Mouse (Mus musculus): ENCODE results near the gene 4933411K16Rik. TPM values are rescaled to one million over a fixed set of nuclear protein-coding genes. Genes with fewer than 3 reads are reported as not detected.
"Not testable (repeated sequence)": the region's sequence is repeated elsewhere in the genome, so short reads cannot be mapped to it uniquely, and the experiment has no call there.

Gene 4933411K16Rik
- polyA plus RNA-seq, 1 experiment from 2014 or later: 0.60 TPM

DNA sequence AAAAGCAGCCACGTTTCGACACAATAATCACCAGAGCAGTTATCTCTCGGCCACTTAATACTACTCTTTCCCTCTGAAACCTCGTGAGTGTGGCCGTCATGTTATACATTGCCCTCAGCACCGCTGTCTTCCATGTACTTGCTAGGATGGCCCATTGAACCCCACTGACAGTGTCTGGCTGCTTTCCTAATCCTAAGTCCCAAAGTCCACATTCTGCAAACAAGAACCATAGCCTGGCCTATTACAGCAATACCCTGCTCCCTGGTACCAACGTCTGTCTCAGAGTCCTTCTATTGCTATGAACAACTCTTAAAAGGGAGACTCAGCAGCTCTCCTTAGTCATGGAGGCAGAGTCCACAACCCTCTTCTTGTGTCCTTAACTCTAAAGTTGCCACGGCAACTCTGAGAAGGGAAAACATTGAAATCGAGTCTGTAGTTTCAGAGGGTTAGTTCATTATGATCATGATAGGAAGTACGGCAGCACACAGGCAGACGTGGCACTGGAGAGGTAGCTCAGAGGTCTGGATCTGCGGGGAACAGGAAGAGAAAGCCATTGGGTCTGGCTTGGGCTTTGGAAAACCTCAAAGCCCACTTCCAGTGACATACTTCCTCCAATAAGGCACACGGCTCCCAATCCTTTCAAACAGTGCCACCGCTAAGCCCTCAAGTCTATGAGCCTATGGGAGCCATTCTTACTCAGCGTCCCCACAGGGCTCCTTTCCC, 20.0 kb downstream of the 4933411K16Rik start:
- Histone ChIP-seq H3K4me1 (ENCODE audit: insufficient read depth, low read length) (no peaks in the 10 kb centered on the region), H3K4me2 (replicated peaks; ENCODE audit: low read depth, low read length) (no peak overlapping the region), H3K27ac (ENCODE audit: low read length) (peak overlapping the region; percentile 59), H3K9ac (replicated peaks; ENCODE audit: low read length) (0 out of 2 replicates have a peak overlapping the region, but pooled peaks have one; percentile 4), H3K36me3 (ENCODE audit: insufficient read depth, low read length) (peaks cover 6% of the 10 kb centered on the region; the same call in 1 of the 2 replicates), H3K9me3 (ENCODE audit: low read length) (no peaks in the 10 kb centered on the region), H3K4me3 (ENCODE audit: low read length) (no peak overlapping the region), H3K27me3 (ENCODE audit: insufficient read depth, low read length) (no peaks in the 10 kb centered on the region)
- WGBS: 80% methylated on average over 15 of the region's 15 CpGs
- ATAC-seq (ENCODE audit: low FRiP score, low TSS enrichment): peak; percentile 50

DNA sequence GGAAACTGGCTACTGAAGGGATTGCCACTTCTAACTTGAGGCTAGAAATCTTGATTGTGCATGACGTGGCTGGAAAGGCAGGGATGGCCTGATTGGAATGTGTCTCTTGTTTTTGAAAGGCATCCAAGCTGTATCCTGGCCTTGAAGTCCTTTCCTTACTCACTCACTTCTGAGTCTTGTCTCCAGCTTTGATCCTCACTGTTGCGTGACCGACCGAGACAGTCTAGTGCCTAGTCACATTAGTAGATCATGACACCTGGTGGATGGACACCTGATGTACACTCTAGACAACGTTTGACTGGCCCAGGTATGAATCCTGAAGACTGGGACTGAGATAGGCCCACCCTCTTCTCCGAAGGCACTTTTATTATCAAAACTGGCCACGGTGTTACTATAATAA, 20.8 kb downstream of the 4933411K16Rik start:
- Histone ChIP-seq H3K27ac (ENCODE audit: low read length) (peak overlapping the region; percentile 59; the same call in 1 of the 2 replicates), H3K4me3 (ENCODE audit: low read length) (no peak overlapping the region), H3K27me3 (ENCODE audit: insufficient read depth, low read length) (no peaks in the 10 kb centered on the region), H3K9ac (replicated peaks; ENCODE audit: low read length) (0 out of 2 replicates have a peak overlapping the region, but pooled peaks have one; percentile 4), H3K9me3 (ENCODE audit: low read length) (no peaks in the 10 kb centered on the region), H3K4me1 (ENCODE audit: insufficient read depth, low read length) (no peaks in the 10 kb centered on the region), H3K36me3 (ENCODE audit: insufficient read depth, low read length) (peaks cover 6% of the 10 kb centered on the region; the same call in 1 of the 2 replicates), H3K4me2 (replicated peaks; ENCODE audit: low read depth, low read length) (no peak overlapping the region)
- WGBS: 61% methylated on average over 7 of the region's 7 CpGs
- no peak; the same call in 1 of the 2 replicates for ATAC-seq (ENCODE audit: low FRiP score, low TSS enrichment)

DNA sequence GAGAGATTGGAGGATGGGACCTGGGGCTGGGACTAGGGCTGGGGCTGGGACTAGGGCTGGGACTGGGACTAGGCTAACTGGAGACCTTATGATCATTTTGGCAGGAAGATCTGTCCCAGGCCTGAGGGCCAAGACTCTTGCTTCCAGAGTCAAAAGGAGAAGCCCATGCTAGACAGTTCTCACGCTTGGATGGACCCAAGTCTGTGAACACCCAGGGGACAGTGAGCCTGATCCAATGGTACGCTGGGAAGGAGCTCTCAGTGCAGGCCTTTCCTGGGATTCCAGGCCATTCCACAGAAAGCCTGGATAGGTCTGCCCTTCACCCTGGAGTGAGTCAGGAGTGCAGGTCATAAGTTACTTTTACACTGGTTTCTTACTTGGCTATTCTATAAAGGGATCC, 23.0 kb downstream of the 4933411K16Rik start:
- Histone ChIP-seq H3K27ac (ENCODE audit: low read length) (no peak overlapping the region), H3K9ac (replicated peaks; ENCODE audit: low read length) (no peak overlapping the region), H3K4me3 (ENCODE audit: low read length) (no peak overlapping the region), H3K4me1 (ENCODE audit: insufficient read depth, low read length) (peaks cover 6% of the 10 kb centered on the region; the same call in 1 of the 2 replicates), H3K4me2 (replicated peaks; ENCODE audit: low read depth, low read length) (no peak overlapping the region), H3K36me3 (ENCODE audit: insufficient read depth, low read length) (peaks cover 6% of the 10 kb centered on the region; the same call in 1 of the 2 replicates), H3K9me3 (ENCODE audit: low read length) (no peaks in the 10 kb centered on the region), H3K27me3 (ENCODE audit: insufficient read depth, low read length) (no peaks in the 10 kb centered on the region)
- WGBS: 81% methylated on average over 2 of the region's 2 CpGs
- no peak for ATAC-seq (ENCODE audit: low FRiP score, low TSS enrichment)

DNA sequence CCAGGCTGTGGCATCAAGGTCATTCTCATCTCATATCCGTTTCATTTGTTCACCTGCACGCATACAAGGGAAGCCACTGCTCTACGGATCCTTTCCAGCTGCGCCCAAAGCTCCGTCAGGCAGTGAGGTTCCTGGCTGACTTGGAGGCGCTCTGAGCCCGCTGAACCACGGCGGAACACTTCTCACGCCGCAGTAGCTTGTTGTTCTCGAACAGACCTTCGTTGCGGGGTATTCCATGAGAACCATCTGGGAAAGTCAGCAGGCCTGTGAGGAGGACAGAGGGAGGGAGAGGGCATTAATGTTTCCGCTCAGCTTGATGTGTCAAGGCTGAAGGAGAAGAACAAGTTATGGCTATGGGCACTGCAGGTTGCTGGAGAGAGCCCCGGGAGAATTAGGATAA, 23.9 kb downstream of the 4933411K16Rik start:
- no peak overlapping the region for H3K4me3 ChIP-seq (ENCODE audit: low read length)
- peaks cover 7% of the 10 kb centered on the region; the same call in 1 of the 2 replicates for H3K4me1 ChIP-seq (ENCODE audit: insufficient read depth, low read length)
- H3K9ac ChIP-seq (replicated peaks; ENCODE audit: low read length): no peak overlapping the region
- H3K4me2 ChIP-seq (replicated peaks; ENCODE audit: low read depth, low read length): no peak overlapping the region
- H3K27ac ChIP-seq (ENCODE audit: low read length): no peak overlapping the region
- no peaks in the 10 kb centered on the region for H3K9me3 ChIP-seq (ENCODE audit: low read length)
- no peak for ATAC-seq (ENCODE audit: low FRiP score, low TSS enrichment)
- peaks cover 6% of the 10 kb centered on the region; the same call in 1 of the 2 replicates for H3K36me3 ChIP-seq (ENCODE audit: insufficient read depth, low read length)
- no peaks in the 10 kb centered on the region for H3K27me3 ChIP-seq (ENCODE audit: insufficient read depth, low read length)
- WGBS: 78% methylated on average over 16 of the region's 16 CpGs

DNA sequence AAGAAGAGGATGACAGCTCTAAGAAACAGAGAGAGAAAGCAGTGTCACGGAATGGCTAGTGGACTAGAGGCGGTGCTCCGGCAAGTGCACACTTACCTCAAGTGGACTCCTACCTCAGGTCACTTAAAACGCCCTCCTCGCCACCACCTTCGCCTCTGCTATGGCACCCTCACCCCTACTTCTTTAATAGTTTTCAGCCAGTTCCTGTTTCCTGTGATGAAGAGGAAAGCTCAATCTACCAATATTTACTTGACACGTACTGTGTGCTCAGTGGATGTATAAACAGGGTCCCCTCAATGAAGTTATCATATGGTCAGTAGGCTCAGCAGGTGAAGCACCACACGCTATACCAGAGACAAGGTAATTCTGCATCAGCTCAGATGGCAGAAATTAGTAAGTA, 26.5 kb downstream of the 4933411K16Rik start:
- peaks cover 6% of the 10 kb centered on the region; the same call in 1 of the 2 replicates for H3K36me3 ChIP-seq (ENCODE audit: insufficient read depth, low read length)

DNA sequence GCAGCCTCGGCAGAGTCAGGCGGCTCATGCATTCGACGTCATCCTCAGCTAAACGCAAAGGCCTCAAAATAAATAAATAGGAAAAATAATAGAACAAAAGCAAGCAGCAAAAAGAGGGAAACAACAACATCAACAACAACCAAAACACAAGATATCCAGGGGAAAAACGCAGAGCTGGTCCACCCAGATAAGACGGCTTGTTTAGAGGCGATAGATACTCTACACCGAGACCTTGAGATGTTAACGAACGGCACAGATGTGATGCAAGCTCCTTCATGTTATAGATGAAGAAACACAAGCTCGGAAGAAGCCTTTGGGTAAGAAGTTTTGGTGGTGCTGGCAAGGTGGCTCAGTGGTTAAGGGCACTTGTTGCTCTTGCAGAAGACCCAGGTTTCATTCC, 27.0 kb downstream of the 4933411K16Rik start:
- Histone ChIP-seq H3K27ac (ENCODE audit: low read length) (no peak overlapping the region), H3K27me3 (ENCODE audit: insufficient read depth, low read length) (no peaks in the 10 kb centered on the region), H3K9ac (replicated peaks; ENCODE audit: low read length) (no peak overlapping the region), H3K4me2 (replicated peaks; ENCODE audit: low read depth, low read length) (no peak overlapping the region), H3K4me1 (ENCODE audit: insufficient read depth, low read length) (peaks cover 7% of the 10 kb centered on the region; the same call in 1 of the 2 replicates), H3K4me3 (ENCODE audit: low read length) (no peak overlapping the region), H3K9me3 (ENCODE audit: low read length) (no peaks in the 10 kb centered on the region), H3K36me3 (ENCODE audit: insufficient read depth, low read length) (peaks cover 6% of the 10 kb centered on the region; the same call in 1 of the 2 replicates)
- ATAC-seq (ENCODE audit: low FRiP score, low TSS enrichment): no peak
- 95% methylated on average over 12 of the region's 12 CpGs for WGBS

More for the DNA sequence above, 26.5 kb downstream of the 4933411K16Rik start:
- H3K27ac ChIP-seq (ENCODE audit: low read length): no peak overlapping the region
- H3K4me2 ChIP-seq (replicated peaks; ENCODE audit: low read depth, low read length): no peak overlapping the region
- H3K27me3 ChIP-seq (ENCODE audit: insufficient read depth, low read length): no peaks in the 10 kb centered on the region
- no peak overlapping the region for H3K9ac ChIP-seq (replicated peaks; ENCODE audit: low read length)
- H3K4me3 ChIP-seq (ENCODE audit: low read length): no peak overlapping the region
- H3K9me3 ChIP-seq (ENCODE audit: low read length): no peaks in the 10 kb centered on the region
- peaks cover 7% of the 10 kb centered on the region; the same call in 1 of the 2 replicates for H3K4me1 ChIP-seq (ENCODE audit: insufficient read depth, low read length)
- 94% methylated on average over 8 of the region's 8 CpGs for WGBS
- ATAC-seq (ENCODE audit: low FRiP score, low TSS enrichment): no peak

DNA sequence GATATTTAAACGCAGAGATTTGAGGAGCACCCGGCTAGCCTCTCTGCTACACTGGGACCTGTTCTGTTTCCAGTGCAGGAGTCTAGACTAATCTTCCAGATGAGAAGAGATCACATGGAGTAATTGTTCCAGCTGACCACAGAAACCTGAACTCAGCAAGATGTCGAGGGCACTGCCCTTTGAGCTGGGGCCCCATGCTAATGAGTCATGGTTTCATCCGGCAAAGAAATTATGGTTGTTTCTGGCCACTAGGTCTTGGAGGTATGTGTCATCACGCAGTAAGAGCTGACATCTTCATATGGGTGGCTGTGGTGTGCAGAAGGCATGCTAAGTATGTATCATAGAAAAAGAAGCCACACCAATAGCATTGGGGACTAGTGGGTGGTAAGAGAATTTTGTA, 27.9 kb downstream of the 4933411K16Rik start:
- Histone ChIP-seq H3K4me2 (replicated peaks; ENCODE audit: low read depth, low read length) (no peak overlapping the region), H3K4me1 (ENCODE audit: insufficient read depth, low read length) (peaks cover 7% of the 10 kb centered on the region; the same call in 1 of the 2 replicates), H3K27ac (ENCODE audit: low read length) (no peak overlapping the region), H3K9ac (replicated peaks; ENCODE audit: low read length) (no peak overlapping the region), H3K27me3 (ENCODE audit: insufficient read depth, low read length) (no peaks in the 10 kb centered on the region), H3K4me3 (ENCODE audit: low read length) (no peak overlapping the region), H3K36me3 (ENCODE audit: insufficient read depth, low read length) (peaks cover 6% of the 10 kb centered on the region; the same call in 1 of the 2 replicates), H3K9me3 (ENCODE audit: low read length) (no peaks in the 10 kb centered on the region)
- WGBS: 58% methylated on average over 5 of the region's 5 CpGs
- no peak for ATAC-seq (ENCODE audit: low FRiP score, low TSS enrichment)

DNA sequence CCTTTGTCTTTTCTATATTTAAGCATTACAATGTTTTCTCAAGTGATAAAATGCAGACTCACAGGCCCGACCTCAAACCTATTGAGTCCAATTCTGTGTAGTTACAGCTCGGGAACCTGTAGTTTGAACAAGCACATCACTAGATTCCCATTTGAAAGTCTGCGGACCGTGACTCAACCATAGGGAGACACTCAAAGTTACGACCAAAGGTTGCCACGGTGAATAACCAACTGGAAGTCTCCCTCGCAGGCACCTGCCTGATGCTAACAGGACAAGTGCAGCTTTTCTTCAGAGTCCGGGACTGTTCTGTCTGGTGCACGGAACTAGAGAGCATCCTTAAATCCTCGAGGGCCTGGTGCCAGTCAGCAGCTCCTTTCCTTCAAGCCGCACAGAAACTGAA, 28.4 kb downstream of the 4933411K16Rik start:
- H3K9ac ChIP-seq (replicated peaks; ENCODE audit: low read length): no peak overlapping the region
- peaks cover 8% of the 10 kb centered on the region for H3K4me1 ChIP-seq (ENCODE audit: insufficient read depth, low read length)
- H3K27ac ChIP-seq (ENCODE audit: low read length): no peak overlapping the region
- no peaks in the 10 kb centered on the region for H3K9me3 ChIP-seq (ENCODE audit: low read length)
- WGBS: 47% methylated on average over 11 of the region's 11 CpGs
- no peaks in the 10 kb centered on the region for H3K27me3 ChIP-seq (ENCODE audit: insufficient read depth, low read length)
- ATAC-seq (ENCODE audit: low FRiP score, low TSS enrichment): no peak
- H3K4me3 ChIP-seq (ENCODE audit: low read length): no peak overlapping the region
- peaks cover 5% of the 10 kb centered on the region; the same call in 1 of the 2 replicates for H3K36me3 ChIP-seq (ENCODE audit: insufficient read depth, low read length)
- no peak overlapping the region for H3K4me2 ChIP-seq (replicated peaks; ENCODE audit: low read depth, low read length)

DNA sequence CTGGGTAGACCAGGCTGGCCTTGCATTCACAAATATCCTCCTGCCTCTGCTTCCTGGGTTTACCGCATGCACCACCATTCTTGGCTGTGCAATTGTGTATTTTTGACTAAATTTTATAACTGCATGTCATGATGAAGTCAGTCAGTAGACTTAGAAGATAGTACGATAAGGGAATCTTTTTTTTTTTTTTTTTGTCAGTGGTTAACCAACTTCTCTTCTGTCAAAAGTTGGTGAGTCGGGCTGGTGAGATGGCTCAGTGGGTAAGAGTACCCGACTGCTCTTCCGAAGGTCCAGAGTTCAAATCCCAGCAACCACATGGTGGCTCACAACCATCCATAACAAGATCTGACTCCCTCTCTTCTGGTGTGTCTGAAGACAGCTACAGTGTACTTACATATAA, 29.6 kb downstream of the 4933411K16Rik start:
- H3K9ac ChIP-seq (replicated peaks; ENCODE audit: low read length); H3K4me3 ChIP-seq (ENCODE audit: low read length); H3K4me2 ChIP-seq (replicated peaks; ENCODE audit: low read depth, low read length); ATAC-seq (ENCODE audit: low FRiP score, low TSS enrichment); H3K27me3 ChIP-seq (ENCODE audit: insufficient read depth, low read length); H3K36me3 ChIP-seq (ENCODE audit: insufficient read depth, low read length); H3K9me3 ChIP-seq (ENCODE audit: low read length); H3K27ac ChIP-seq (ENCODE audit: low read length): not testable (repeated sequence)
- peaks cover 15% of the 10 kb centered on the region for H3K4me1 ChIP-seq (ENCODE audit: insufficient read depth, low read length)
- WGBS: 88% methylated on average over 5 of the region's 5 CpGs

DNA sequence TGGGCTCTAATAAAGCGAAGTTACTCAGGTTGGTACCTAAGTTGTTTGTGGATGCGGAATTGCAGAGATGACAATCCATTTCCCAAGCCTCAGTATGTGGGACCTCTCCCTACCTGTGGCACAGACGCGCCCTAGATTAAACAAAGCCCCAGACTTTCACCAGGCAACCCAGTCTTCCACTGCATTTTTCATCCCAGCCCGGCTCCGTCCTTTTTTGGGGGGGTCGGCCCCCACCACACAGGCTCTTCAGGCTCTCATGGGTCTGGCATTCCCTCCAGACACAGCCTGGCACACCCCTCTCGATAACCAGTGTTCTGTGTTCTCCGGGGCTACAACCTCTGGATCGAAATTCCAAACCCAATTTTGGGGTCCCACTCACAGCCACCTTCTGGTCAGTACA, 33.6 kb downstream of the 4933411K16Rik start:
- Histone ChIP-seq H3K36me3 (ENCODE audit: insufficient read depth, low read length) (no peaks in the 10 kb centered on the region), H3K4me3 (ENCODE audit: low read length) (peak overlapping the region; percentile 67), H3K4me1 (ENCODE audit: insufficient read depth, low read length) (peaks cover 15% of the 10 kb centered on the region), H3K4me2 (replicated peaks; ENCODE audit: low read depth, low read length) (peak overlapping the region; percentile 79), H3K9ac (replicated peaks; ENCODE audit: low read length) (peak overlapping the region; percentile 75), H3K27me3 (ENCODE audit: insufficient read depth, low read length) (no peaks in the 10 kb centered on the region), H3K9me3 (ENCODE audit: low read length) (no peaks in the 10 kb centered on the region), H3K27ac (ENCODE audit: low read length) (no peak overlapping the region)
- 11% methylated on average over 10 of the region's 10 CpGs for WGBS
- no peak for ATAC-seq (ENCODE audit: low FRiP score, low TSS enrichment)

Measured in kidney, embryonic 16.5 days (tissue).